Mouse (Mus musculus) inflammation-experienced regulatory T-cells, adult 6 months (primary cell): ENCODE results near the gene Gm20721. TPM values are rescaled to one million over a fixed set of nuclear protein-coding genes. Genes with fewer than 3 reads are reported as not detected.
A peak's percentile ranks its signal among the peaks of the same experiment; 100 is the strongest.
"Not testable (repeated sequence)": the region's sequence is repeated elsewhere in the genome, so short reads cannot be mapped to it uniquely, and the experiment has no call there.

Source experiments
- ATAC-seq: one replicate; pipeline ENCODE4 v1.8.0; 2017
- polyA plus RNA-seq, 3 experiments: library from polyadenylated mRNA; unstranded; fragments of 100-300 nt; shearing (Covaris generic); gene quantifications; one replicate each; pipeline ENCODE4 v1.2.1; 2017

Gm20721 gene
- polyA plus RNA-seq, 3 experiments from 2014 or later = not detected

DNA sequence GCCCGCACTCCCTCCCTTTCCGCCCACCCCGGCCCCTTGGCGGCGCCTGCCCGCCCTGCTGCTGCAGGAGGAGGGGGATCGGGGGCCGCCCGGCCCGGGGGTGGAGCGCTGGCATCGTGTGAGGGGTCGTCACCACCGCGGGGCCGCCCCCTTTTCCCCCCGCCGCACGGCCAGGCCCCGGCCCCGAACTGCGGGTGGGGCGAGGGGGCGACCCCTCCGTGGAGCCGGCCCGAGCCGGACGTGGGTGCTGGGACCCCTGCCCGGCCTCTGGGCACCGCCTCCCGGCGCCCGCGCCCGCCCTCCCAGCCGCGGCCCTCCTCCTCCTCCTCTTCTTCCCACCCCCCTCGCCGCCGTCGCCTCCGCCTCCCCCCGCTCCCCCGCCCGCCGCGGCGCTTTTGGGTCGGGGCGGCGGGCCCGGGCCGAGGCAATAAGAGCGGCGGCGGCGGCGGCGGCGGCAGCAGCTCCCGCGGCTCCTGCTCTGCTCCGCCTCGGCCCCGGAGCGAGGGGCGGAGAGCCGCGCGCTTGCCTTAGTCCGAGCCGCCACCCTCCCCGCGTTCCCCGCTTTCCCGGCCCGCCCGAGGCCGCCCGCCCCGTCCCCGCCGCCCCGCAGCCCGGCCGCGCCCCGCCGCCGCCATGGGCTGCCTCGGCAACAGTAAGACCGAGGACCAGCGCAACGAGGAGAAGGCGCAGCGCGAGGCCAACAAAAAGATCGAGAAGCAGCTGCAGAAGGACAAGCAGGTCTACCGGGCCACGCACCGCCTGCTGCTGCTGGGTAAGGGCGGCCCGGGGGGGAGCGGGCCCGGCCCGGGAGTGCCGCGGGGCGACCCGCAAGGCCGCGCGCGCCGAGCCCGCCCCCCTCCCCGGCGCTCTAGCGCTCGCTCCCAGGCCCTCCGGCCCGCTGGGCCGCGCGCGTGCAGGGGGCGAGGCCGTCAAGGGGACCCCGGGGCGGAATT is 16.6 kb downstream of the Gm20721 start:
- ATAC-seq = no peak

DNA sequence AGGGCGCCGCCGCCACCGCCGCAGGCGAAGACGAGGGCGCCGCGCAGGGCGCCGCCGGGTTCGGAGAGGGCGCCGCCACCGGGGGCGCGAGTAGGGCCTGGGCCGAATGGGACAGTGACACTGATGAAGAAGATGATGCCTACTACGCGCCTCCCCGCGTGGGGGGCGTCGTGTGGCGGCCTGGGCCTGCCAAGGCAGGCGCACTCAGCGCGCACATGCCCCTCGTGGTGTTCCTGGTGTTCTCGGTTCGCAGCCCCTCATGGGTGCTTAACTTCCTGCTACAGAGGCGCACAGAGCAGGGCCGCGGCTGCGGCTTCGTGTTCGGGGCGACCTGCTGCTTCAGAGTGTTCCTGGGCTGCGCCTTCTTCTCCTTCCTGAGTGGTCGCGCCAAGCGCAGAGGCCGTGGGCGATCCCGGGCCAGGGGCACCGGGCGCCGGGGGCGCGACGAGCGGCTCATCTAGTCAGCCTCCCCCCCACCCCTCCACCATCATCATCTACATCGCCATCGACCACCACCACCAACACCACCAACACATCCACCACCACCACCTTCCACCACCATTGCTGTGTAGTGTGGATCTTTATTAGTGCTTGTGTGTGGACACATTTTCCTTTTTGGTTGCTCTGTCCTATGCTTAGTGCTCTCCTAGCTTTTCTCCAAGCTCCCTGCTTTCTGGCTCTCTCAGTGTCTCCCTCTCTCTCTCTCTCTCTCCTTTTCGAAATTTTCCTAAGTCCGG is 17.4 kb downstream of the Gm20721 start:
- peak; percentile 14 for ATAC-seq

DNA sequence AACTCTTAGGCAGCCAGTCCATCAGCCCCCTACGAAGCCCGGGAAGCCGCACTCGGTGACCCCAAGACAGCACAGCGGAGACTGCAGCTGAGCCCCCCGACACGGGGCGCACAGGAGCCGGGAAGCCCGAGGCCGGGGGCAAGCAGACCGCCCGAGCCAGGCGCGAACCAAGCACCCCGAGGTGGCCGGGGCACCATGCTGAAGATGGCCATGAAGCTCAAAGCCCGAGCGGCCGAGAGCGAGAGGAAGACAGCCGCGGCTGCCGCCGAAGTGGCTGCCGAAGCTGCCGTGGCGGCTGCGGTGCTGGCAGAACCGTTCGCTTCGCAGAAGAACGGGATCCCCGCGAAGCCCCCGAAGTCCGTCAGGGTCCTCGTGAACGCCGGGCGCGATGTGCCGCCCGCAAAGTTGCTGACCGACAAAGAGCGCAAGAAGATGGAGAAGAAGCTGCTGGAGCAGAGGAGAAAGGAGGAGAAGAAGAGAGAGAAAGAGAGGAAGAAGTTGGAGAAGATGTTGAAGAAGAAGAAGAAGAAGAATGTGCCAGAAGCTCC is 18.1 kb downstream of the Gm20721 start:
- ATAC-seq = no peak

DNA sequence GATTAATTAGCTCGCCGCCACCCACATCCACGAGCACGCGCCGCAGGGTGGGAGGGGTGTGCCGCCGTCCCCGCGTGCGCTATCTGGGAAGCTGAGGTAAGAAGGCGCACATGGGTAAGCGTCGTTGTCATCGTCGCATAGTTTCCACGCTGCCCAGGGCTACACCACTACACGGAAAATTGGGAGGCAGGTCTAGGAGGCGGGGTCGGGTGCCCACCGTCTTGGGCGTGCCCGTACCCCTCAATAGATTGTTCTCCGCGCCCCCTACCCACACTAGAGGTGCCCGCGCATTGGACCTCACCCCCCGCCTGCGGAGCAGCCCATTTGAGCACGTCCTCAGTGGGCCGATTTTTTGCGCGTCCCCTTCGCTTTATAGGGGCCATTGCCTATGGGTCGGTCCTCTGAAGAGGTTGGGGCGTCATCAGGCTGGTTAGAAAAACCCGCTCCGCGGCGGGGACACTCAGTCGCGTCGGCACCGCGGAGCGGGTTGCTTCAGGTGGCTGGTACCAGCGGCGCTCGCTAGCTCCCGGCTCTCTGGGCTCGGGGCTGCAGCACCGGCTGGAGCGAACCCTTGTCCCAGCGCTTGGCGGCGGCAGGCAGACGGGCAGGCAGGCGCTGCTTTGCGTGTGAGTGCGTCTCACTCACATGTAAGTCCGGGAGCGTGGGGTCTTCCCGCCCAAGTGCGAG is 19.1 kb downstream of the Gm20721 start:
- peak; percentile 70 for ATAC-seq

DNA sequence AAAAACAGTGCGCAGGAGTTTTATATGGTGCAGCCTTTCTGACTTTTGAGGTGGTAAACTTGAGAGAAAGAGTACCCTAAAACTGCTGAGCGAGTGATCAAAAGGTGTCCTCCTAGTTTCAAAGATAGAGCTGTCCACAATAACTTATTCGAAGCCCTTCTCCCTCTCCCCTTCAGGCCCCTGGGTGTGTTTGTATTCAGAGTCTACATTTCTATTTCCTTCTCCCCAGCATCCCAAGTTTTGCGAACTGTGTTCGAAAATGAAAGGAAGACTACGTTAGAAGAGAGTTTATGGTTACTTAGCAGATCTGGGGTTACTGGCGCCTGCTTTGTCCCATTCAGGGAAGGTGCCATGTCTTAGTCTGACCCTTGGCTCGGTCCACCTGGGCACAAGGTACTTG is 20.0 kb downstream of the Gm20721 start:
- no peak for ATAC-seq

DNA sequence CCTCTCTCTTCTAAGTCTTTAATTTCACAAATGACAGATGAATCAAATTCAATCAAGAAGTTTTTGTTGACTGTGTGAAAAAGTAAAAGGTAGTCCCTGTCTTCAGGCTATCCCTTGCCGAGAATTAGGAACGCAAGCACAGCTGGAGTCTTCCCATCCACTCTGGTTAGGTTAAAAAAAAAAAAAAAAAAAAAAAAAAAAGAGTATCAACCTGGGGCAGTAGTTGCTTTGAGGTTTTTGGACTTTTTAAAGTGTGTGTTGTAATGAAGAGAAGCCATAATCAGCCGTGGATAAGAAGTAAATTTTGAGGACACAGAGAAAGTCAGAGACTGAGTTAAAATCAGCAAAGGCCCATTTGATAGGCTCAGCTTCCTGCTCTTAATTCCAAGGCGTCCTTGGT is 20.5 kb downstream of the Gm20721 start:
- no peak for ATAC-seq

DNA sequence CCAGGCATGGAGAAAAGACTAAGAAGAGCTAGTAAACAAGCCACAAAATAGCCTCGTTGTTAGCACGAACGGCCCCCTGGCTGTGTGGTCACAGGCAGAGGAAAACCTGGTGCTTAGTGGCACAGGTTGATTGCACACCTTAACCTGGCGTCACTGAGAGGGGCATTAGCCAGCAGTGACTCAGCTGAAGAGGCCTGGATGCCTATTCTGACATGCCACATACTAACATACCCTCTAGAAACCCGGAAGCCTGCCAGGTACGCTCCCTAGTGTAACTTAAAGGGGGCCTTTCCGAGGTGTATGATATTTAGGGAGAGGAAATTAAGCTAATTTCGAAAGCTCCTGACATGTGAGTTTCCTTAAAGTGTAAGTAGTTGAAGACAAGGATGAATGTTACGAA is 29.9 kb downstream of the Gm20721 start:
- ATAC-seq = no peak

DNA sequence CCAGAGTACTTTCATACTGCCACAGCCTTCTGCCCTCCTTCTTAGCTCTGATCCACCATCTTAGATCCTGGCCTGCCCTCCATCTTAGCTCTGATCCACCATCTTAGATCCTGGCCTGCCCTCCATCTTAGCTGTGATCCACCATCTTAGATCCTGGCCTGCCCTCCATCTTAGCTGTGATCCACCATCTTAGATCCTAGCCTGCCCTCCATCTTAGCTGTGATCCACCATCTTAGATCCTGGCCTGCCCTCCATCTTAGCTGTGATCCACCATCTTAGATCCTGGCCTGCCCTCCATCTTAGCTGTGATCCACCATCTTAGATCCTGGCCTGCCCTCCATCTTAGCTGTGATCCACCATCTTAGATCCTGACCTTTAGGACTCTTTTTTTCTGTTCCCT is 31.1 kb downstream of the Gm20721 start:
- not testable (repeated sequence) for ATAC-seq

DNA sequence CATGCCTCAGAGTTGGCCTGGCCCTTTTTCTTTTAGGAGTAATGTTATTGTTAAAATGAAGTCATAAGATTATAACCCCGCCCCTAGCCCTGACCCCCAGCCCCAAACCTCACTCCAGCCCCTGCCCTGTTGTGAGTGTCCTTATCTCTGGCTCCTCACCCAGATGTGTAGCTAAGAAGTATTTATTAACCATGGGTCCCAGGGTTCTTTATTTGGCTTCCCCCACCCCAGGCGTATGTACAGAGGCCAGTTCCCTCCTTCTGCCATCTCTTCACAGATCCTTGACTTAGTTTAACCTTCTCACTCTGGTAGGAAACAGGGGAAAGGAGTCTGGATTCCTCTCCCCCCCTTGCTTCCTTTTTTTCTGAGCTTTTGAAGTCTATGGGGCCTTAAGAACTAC is 33.9 kb downstream of the Gm20721 start:
- no peak for ATAC-seq

DNA sequence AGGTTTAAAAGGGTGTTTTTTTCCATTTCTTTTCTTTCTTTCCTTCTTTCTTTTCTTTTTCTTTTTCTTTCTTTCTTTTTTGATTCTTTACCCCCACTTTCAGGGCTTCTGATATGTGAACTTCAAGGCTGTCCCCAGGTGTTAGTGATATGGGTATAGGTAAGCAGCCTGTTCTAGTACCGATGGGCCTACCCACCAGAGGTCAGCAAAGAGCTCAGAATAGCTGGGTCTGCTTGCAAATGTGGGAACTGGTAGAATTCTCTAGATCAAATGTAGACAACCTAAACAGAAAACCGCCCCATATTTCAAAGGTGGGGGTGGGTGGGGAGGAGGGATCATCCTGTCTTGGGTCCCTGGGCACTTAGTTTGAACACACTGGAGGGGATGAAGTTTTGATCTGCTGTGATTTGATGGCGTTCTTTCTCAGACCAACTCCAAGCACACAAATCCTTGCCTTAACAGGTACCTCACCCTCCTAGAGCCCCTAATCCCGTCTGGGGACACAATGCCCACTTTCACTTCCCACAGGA is 34.3 kb downstream of the Gm20721 start:
- peak; percentile 82 for ATAC-seq

DNA sequence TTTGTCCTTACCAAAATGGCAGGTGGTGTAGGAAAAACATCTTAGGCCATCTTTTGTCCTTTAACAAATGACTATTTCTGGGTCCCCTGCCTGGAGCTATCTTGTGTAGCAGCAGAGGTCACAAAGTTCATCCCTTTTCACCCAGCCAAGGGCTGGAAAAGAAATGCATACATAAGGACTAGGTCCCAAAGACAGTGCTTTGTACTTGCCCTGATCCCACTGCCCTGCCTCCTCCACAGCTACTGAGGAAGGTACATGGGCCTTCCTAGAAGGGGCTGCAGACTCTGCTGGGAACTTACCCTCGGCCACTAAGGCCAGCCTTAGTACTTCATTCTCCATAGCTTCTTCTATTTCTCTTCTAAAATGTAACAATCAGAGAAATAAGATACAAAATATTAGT is 34.9 kb downstream of the Gm20721 start:
- no peak for ATAC-seq

DNA sequence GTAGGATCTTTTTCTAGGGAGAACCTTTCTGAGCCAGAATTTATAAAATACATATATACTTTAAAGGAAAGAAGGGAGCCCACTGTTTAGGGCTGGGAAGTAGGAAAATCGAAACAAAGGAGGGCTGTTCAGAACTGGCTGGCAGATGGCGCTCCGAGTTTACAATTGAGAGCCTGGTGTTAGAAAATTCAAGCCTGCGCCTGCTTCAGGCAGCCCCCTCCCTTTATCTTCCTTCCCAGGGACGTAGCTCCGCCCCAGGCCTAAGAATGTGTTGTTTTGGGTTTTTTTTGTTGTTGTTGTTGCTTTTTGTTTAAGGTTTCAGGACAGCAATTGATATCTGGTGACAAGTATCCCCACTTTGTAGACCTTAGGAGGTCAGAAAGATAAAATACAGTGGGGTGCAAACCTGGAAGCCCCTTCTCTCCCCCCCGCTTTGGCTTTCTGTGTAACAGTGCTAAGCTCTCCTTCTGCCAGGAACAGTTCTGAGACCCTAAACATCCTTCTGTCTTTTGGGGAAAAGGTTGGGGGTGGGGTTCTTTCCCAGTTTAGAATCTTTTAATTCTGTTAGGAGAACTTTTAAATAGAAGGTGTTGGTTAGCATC is 35.5 kb downstream of the Gm20721 start:
- ATAC-seq = no peak

DNA sequence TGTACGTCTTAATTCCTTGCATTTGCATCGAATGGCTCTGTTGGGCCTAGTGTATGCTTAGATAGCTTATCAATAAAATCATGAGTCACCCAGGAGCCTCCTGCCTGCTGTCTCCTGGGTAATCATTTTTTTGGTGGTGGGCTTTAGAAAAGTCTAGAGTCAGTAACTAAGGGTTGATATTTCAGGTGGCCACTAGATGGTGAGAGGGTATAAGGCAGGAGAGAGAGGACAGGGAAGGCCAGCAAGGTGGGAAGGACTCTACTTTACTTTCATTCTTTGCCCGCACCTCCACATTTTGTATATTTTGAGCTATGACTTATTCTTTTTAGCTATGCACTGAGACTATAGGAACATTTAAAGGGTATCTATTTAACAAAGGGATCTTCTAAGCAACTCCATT is 38.6 kb downstream of the Gm20721 start:
- ATAC-seq = no peak

DNA sequence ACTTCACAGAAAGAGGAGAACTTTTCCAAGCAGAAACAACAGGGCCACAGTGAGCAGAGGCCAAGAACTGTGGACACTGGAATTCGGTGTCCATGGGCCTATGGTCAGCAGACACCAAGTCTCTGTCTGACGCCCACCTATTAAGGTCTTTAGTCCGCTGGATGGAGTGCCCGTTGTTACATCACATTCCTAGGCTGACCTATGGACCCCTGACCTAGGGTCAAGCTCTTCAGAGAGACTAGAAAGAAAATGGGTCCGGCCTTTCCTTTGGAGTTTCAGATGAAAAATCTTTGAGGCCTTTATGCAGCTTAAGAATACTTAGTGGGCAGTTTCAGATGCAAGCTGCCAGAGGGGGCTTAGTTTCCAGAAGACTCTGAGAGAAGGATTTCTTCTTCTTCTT is 40.9 kb downstream of the Gm20721 start:
- no peak for ATAC-seq

DNA sequence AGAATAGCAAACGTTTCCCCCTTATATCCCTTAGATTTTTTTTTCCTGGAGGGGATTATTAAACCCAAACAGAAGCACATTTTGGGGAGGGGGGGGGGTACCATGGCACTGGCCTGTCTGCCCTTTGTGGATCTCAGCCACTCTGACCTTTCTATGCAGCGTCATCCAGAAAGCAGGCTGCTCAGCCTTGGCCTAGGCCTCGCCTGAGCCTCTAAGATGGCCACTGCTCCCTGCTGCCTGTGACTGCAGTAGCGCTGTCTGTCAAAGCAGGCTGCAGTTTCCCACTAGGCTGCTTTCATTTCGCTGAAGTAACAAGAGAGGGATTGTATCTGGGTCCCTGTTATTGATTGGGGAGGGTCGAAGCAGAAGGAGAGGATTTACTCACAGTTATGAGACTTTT is 44.0 kb downstream of the Gm20721 start:
- no peak for ATAC-seq

DNA sequence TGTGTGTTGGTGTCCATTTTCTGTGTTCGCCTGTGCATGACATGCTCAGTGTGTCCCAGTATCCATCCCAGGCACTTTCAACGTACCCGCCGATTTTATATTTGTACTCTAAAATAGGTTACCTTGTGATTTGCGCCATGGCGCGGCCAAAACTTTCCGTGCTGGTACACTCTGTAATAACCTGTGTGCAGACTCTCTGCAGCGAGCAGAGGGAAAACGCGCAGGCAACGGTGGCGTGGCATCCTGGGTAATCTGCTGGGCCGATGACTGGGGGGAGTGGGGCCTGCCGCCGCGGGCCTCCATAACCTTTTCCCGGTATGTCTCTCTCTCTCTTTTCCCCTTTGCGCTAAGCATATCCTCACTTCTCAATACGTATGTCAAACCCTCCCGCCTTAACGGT is 45.8 kb downstream of the Gm20721 start:
- no peak for ATAC-seq

DNA sequence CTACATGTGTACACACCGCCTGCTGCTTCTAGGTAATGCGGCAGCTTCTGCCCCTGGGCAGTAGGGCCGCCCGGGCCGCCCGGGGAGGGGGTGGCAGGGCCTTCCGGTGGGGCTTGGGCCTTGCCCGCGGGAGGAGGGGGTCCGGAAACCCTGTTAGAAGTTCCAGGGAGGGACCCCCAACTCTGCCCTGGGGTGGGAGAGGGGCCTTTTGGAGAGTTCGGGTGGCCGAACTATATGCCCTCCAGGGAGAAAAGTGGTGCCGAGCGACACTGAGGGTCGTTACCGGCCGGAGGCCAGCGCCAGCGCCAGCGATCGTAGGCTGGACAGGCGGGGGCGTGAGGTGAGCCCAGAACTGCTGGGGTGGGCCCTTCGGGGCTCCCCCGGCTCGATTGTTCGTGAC is 46.3 kb downstream of the Gm20721 start:
- no peak for ATAC-seq

DNA sequence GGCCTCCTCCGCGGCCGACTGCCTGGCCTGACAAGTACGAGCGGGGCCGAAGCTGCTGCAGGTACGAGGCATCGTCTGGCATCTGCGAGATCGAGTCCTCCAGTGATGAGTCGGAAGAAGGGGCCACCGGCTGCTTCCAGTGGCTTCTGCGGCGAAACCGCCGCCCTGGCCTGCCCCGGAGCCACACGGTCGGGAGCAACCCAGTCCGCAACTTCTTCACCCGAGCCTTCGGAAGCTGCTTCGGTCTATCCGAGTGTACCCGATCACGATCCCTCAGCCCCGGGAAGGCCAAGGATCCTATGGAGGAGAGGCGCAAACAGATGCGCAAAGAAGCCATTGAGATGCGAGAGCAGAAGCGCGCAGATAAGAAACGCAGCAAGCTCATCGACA is 46.7 kb downstream of the Gm20721 start:
- no peak for ATAC-seq

DNA sequence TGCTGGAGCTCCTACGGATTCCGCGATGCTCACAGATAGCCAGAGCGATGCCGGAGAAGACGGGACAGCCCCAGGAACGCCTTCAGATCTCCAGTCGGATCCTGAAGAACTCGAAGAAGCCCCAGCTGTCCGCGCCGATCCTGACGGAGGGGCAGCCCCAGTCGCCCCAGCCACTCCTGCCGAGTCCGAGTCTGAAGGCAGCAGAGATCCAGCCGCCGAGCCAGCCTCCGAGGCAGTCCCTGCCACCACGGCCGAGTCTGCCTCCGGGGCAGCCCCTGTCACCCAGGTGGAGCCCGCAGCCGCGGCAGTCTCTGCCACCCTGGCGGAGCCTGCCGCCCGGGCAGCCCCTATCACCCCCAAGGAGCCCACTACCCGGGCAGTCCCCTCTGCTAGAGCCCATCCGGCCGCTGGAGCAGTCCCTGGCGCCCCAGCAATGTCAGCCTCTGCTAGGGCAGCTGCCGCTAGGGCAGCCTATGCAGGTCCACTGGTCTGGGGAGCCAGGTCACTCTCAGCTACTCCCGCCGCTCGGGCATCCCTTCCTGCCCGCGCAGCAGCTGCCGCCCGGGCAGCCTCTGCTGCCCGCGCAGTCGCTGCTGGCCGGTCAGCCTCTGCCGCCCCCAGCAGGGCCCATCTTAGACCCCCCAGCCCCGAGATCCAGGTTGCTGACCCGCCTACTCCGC is 47.3 kb downstream of the Gm20721 start:
- no peak for ATAC-seq

DNA sequence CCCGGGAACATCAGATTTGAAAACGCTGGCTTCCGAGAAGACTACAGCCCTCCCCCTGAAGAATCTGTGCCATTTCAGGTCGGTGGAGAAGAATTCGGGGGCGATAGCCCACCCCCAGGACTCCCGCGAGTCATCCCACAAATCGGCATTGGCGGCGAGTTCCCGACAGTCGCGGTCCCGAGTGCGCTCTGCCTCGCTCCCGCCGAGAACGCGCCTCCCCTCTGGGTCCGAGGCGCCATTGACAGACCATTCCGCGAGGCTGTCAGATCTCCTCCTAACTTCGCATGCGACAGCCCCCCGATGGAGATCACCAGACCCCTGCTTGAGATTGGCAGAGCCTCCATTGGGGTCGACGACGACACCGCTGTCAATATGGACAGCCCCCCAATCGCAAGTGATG is 48.0 kb downstream of the Gm20721 start:
- ATAC-seq = no peak

DNA sequence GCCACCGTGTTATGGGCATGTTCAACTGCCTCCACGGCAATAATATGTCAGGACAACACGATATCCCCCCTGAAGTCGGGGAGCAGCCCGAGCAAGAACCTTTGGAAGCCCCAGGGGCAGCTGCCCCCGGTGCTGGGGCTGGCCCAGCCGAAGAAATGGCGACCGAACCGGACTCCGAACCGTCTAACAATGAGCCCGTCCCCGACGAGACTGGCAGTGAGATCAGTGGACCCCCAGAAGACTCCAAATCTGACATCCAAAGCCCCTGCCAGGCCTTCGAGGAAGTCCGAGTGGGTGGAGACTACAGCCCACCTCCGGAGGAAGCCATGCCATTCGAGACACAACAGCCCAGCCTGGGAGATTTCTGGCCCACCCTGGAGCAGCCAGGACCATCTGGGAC is 48.7 kb downstream of the Gm20721 start:
- ATAC-seq = no peak

DNA sequence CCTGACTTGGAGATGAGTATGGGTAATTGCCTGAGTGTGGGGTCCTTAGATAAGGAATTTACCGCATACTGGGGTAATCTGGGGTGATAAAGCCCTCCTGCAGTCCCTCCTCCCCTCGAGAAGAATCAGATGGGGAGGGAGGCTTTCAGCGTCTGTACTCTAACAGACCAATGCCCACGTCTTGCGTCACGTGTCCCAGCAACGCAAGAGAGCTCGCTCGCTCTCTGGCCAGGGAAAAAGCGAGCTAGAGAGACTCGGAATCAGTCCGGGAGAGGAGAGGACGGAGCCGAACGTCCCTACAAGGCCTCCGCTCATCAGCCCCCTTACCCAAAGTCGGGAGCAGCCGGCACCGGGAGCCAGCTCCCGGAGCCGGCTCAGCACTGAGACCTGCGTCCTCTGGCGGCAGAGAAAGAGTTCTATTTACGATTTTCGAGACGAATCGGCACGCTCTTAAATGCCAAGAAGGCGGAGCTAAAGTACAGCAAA is 49.4 kb downstream of the Gm20721 start:
- peak; percentile 33 for ATAC-seq
